Mouse (Mus musculus) embryonic facial prominence, embryonic 15.5 days (tissue): ENCODE results near the gene Tspan18. TPM values are rescaled to one million over a fixed set of nuclear protein-coding genes. Genes with fewer than 3 reads are reported as not detected.

ENCODE experiments used
- ATAC-seq: fragments of 200-750 bp; cut with Nextera tagmentation; 2 replicates; pipeline ENCODE4 v1.8.0; 2017; ENCODE audit warnings: low read depth, moderate TSS enrichment; ENCODE audit not compliant: insufficient number of reproducible peaks, low FRiP score, low TSS enrichment
- H3K27ac ChIP-seq: fragments of 300-500 bp; sonication (generic); replicated peaks from 2 replicates; pipeline ENCODE4 v1.5.1; 2015; ENCODE audit warnings: mild to moderate bottlenecking, inconsistent platforms
- H3K27me3 ChIP-seq: fragments of 300-500 bp; sonication (generic); 2 replicates; pipeline ENCODE4 v1.6.1; 2015; ENCODE audit warnings: inconsistent platforms
- H3K36me3 ChIP-seq: fragments of 300-500 bp; sonication (generic); 2 replicates; pipeline ENCODE4 v1.6.1; 2015; ENCODE audit warnings: mild to moderate bottlenecking, inconsistent platforms
- H3K4me1 ChIP-seq: fragments of 300-500 bp; sonication (generic); 2 replicates; pipeline ENCODE4 v1.6.1; 2015; ENCODE audit warnings: inconsistent platforms
- H3K4me2 ChIP-seq: fragments of 300-500 bp; sonication (generic); replicated peaks from 2 replicates; pipeline ENCODE4 v1.6.1; 2015; ENCODE audit warnings: mild to moderate bottlenecking, inconsistent platforms
- H3K4me3 ChIP-seq: fragments of 300-500 bp; sonication (generic); replicated peaks from 2 replicates; pipeline ENCODE4 v1.5.1; 2015; ENCODE audit warnings: mild to moderate bottlenecking, inconsistent platforms
- H3K9ac ChIP-seq: fragments of 300-500 bp; sonication (generic); 2 replicates; pipeline ENCODE4 v1.6.1; 2015; ENCODE audit warnings: inconsistent platforms
- H3K9me3 ChIP-seq: fragments of 300-500 bp; sonication (generic); replicated peaks from 2 replicates; pipeline ENCODE4 v1.6.1; 2016; ENCODE audit warnings: inconsistent platforms
- WGBS: fragments of 180-500 bp; shearing (Covaris S2); methylation state at CpG from one replicate; pipeline ENCODE4 v1.1.7; 2015; 5-methylcytosine and 5-hydroxymethylcytosine counted together
- polyA plus RNA-seq: library from polyadenylated mRNA; unstranded; fragments of >200 nt; fragmentation: Nextera tagmentation; extraction: Ambion mirVana; gene quantifications from 2 replicates; pipeline ENCODE4 v1.2.1, GENCODE M21; 2015

Gene Tspan18
- polyA plus RNA-seq, 1 experiment from 2014 or later, result 27.6 TPM

DNA sequence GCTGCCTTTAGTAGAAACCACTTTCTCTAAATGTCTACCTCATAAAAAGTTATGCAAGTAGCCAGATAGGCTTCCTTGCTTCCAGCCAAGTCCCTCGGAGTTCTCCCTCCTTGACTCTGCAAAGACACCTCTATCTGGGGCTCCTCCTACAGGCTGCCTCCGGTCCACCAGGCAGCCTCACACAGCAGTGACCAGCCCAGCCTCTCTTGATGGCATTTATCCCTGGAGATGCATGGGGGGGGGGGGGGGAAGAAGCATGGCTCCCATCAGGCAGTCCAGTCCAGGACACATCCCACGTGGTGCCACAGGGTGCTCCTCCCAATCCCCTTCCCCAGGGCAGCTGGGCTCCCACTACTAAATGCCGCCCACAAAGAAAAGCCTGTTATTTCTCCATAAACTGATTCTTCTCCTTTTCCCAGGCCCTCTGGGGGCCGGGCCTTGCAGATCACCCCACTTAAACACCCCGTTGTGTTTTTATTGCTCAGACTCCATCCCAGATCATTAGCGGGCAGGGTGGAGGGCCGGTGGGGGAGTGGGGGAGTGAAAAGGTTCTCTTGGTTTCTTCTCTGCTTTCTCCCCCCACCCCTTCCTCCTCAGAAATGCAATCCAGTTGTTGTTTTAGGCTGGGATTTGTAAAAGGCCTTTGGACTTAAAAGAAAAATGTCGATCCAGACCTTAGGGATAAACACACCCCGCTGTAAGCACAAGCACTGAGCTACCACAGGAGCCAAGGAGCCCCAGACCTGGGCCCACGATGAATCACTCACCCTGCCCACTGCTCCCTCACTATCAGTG is 55.9 kb downstream of the Tspan18 start:
- H3K9me3 ChIP-seq, result no peaks in the 10 kb centered on the region
- H3K36me3 ChIP-seq, result no peaks in the 10 kb centered on the region
- H3K4me3 ChIP-seq, result no peak overlapping the region
- H3K27me3 ChIP-seq, result no peaks in the 10 kb centered on the region
- no peak overlapping the region for H3K4me2 ChIP-seq
- H3K4me1 ChIP-seq, result peaks cover 60% of the 10 kb centered on the region
- no peak overlapping the region for H3K9ac ChIP-seq
- peak overlapping the region; percentile 90 for H3K27ac ChIP-seq
- WGBS, result 10% methylated on average over 11 of the region's 11 CpGs
- peak; percentile 73 for ATAC-seq

DNA sequence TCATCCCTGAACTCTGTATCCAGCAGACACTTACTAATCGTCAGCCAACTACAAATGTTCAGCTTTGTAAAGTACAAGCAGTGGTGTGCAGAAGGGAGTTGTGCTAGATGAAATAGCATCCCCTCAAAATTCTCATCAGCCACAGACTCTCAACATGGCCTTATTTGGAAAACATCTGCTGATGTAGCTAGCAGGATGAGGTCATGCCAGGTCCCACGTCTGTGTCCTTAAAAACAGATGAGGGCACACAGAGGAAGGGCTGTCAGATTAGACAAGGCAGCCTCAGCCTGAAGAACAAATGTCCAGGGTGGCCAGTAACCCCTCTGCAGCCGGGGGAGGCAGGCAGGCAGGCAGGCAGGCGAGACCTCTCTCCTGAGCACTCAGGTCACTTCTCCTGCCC is 56.8 kb downstream of the Tspan18 start:
- peaks cover 52% of the 10 kb centered on the region for H3K4me1 ChIP-seq
- no peak overlapping the region for H3K9ac ChIP-seq
- no peaks in the 10 kb centered on the region for H3K9me3 ChIP-seq
- 19% methylated on average over 4 of the region's 4 CpGs for WGBS
- H3K4me3 ChIP-seq, result no peak overlapping the region
- H3K27ac ChIP-seq, result peak overlapping the region; percentile 90
- no peaks in the 10 kb centered on the region for H3K27me3 ChIP-seq
- H3K4me2 ChIP-seq, result no peak overlapping the region
- ATAC-seq, result no peak
- H3K36me3 ChIP-seq, result no peaks in the 10 kb centered on the region

DNA sequence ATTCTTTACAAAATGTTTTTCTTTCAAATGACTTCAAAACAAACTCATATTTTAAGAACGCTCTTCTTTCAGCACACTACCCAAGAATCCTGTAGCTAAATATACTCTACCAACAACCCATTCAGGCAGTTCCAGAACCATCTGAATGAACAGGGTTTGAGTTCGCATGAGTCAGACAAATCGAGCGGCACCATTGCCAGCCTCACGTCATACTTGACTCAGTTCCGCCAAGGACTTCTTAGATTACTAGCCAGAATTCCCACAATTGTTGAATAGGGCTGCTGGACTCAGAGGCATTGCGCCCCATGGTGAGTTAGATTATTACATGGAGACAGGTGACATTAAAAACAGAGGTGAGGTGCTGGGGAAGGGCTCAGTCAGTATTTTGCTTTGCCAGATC is 58.3 kb downstream of the Tspan18 start:
- H3K27ac ChIP-seq, result no peak overlapping the region
- no peak overlapping the region for H3K4me3 ChIP-seq
- peaks cover 46% of the 10 kb centered on the region for H3K4me1 ChIP-seq
- no peaks in the 10 kb centered on the region for H3K36me3 ChIP-seq
- H3K27me3 ChIP-seq, result no peaks in the 10 kb centered on the region
- no peaks in the 10 kb centered on the region for H3K9me3 ChIP-seq
- no peak overlapping the region for H3K4me2 ChIP-seq
- WGBS, result 89% methylated on average over 7 of the region's 7 CpGs
- ATAC-seq, result no peak
- no peak overlapping the region for H3K9ac ChIP-seq

DNA sequence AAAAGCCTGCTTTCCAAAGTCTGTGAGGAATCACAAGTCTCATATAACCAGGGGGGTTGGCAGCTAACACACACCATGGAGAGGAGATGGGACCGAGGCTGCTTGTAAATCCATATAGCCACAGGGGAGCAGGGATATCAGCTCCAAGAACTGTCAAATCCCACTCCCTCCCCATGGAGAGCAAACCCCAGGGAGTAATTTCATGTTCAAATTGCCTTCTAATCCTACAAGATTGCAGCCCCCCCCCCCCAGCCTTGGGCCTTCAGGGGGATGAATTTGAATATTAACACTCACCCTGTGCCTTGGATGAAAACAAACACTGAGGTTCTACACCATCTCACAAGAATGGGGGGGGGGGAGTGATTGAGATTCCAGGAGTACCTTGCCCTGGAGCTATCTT is 60.4 kb downstream of the Tspan18 start:
- no peak for ATAC-seq
- no peaks in the 10 kb centered on the region for H3K36me3 ChIP-seq
- no peak overlapping the region for H3K27ac ChIP-seq
- H3K9me3 ChIP-seq, result no peaks in the 10 kb centered on the region
- peaks cover 40% of the 10 kb centered on the region for H3K4me1 ChIP-seq
- no peak overlapping the region for H3K9ac ChIP-seq
- no peaks in the 10 kb centered on the region for H3K27me3 ChIP-seq
- no peak overlapping the region for H3K4me2 ChIP-seq
- 26% methylated on average over 1 of the region's 1 CpGs for WGBS
- no peak overlapping the region for H3K4me3 ChIP-seq

DNA sequence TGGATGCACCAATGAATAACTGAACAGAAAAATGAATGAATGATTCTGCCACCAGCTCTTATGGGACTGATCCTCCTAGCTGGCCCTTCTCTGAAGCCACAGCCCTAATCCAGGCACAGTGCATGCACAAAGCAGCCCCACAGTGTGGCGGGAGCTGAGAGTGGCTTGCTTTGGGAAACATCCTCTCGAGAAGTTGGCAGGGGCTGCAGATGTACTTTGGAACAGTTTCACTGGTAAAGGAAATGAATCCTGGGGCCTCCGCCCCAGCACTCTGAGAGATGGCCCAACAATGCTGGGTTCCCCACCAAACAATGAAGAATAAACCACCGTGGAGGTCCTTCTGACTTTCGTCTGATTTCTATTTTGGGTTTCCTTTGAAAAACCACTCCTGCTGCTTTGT is 64.2 kb downstream of the Tspan18 start:
- Histone ChIP-seq H3K9ac (no peak overlapping the region), H3K27me3 (no peaks in the 10 kb centered on the region), H3K4me1 (peaks cover 30% of the 10 kb centered on the region), H3K4me2 (no peak overlapping the region), H3K36me3 (no peaks in the 10 kb centered on the region), H3K27ac (peak overlapping the region; percentile 65; the same call in 1 of the 2 replicates), H3K9me3 (no peaks in the 10 kb centered on the region), H3K4me3 (no peak overlapping the region)
- no peak for ATAC-seq
- WGBS, result 47% methylated on average over 5 of the region's 5 CpGs

DNA sequence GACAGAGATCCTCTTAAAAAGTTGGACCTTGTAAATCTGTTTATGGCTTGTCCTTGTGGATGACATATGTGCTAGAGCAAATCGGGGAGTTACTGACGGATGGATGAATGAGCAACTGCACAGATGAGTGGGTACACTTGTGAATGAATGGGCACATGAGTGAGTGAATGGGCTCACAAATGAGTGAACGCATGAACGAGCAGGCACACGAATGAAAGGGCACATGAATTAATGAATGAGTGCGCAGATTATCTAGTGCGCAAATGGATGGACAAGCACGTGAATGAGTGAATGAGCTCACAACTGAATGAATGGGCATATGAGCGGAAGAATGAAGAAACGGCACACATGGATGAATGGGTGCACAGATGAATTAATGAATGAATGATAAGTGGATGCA is 64.7 kb downstream of the Tspan18 start:
- Histone ChIP-seq H3K4me1 (peaks cover 30% of the 10 kb centered on the region), H3K4me3 (no peak overlapping the region), H3K27ac (no peak overlapping the region), H3K27me3 (no peaks in the 10 kb centered on the region), H3K9ac (no peak overlapping the region), H3K9me3 (no peaks in the 10 kb centered on the region), H3K4me2 (no peak overlapping the region), H3K36me3 (no peaks in the 10 kb centered on the region)
- 91% methylated on average over 10 of the region's 10 CpGs for WGBS
- no peak for ATAC-seq

DNA sequence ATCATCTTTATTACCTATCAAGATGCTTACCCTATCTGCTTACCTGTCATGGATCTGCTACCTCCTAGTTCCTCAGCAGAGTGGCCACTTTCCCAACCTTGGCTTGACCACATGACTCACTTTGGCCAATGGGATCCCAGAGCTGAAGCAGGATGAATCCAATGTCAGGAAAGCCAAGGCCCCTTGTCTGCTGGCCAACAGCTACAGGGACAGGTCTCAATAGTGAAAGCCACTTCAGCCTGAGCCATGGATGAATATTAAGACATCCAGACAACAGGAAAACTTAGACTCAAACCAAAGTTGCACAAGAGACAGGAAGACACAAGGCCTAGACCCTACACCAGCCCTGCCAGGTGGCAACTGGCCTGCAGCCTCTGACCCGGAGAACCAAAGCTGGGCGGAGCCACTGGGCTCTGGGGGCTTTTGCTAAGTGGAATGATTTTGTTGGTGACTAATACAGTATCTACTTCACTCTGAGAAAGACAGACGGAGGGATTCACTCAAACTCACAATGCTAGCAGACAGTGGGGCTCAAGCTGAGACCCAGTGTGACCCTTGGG is 65.5 kb downstream of the Tspan18 start:
- ATAC-seq, result no peak
- no peak overlapping the region for H3K4me2 ChIP-seq
- 76% methylated on average over 3 of the region's 3 CpGs for WGBS
- H3K27ac ChIP-seq, result no peak overlapping the region
- no peaks in the 10 kb centered on the region for H3K27me3 ChIP-seq
- no peaks in the 10 kb centered on the region for H3K9me3 ChIP-seq
- H3K4me1 ChIP-seq, result peaks cover 29% of the 10 kb centered on the region
- no peak overlapping the region for H3K9ac ChIP-seq
- H3K4me3 ChIP-seq, result no peak overlapping the region
- no peaks in the 10 kb centered on the region for H3K36me3 ChIP-seq

DNA sequence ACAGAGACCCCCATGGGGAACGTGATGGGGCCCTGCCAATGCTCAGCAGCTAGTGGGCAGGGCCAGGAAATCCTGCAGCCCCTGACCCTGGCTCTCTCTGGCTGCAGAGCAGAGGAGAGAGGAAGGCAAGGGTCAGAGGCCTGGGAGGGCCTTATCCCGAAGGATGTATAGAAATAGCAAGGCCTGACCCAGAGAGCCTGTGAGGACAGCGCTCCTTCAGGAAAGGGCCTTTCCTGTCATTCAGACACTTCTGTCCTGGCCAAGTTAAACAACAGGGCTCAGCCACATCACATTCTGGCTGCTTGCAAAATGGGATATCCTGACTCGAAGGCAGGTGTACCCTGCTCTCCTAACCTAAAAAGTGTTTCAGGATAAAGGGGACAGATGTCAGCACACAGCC is 66.5 kb downstream of the Tspan18 start:
- WGBS, result 46% methylated on average over 4 of the region's 4 CpGs
- no peak overlapping the region for H3K9ac ChIP-seq
- H3K27ac ChIP-seq, result no peak overlapping the region
- no peaks in the 10 kb centered on the region for H3K9me3 ChIP-seq
- no peaks in the 10 kb centered on the region for H3K27me3 ChIP-seq
- H3K4me1 ChIP-seq, result peaks cover 24% of the 10 kb centered on the region
- no peaks in the 10 kb centered on the region for H3K36me3 ChIP-seq
- ATAC-seq, result peak; percentile 17
- H3K4me2 ChIP-seq, result no peak overlapping the region
- no peak overlapping the region for H3K4me3 ChIP-seq

DNA sequence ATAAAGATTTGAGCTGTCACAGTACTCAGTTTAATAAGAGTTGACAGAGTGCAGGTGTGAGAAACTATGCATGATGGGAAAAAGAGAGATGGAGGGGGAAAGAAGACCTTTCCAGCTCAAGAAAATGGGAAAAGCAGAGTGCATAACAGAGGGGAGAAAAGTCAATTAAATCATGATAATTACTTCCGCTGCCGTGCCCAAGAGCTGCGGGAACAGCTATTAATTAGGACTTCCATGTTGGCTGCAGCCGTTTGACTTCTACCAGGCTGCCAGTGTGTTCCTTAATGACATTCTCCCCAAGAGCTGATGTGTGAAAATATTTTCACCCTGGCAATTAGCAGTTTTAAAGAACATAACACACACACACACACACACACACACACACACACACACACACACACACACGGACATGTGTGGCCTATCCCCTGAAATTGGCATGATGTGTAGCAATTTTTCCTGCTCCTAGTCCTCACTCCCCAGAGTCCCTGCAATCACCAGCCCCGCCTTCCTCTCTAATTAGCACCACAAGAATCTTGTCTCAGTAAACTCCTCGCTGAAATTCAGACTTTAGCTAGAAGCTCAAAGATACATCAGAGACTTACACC is 67.6 kb downstream of the Tspan18 start:
- WGBS, result 49% methylated on average over 7 of the region's 7 CpGs
- peaks cover 24% of the 10 kb centered on the region for H3K4me1 ChIP-seq

DNA sequence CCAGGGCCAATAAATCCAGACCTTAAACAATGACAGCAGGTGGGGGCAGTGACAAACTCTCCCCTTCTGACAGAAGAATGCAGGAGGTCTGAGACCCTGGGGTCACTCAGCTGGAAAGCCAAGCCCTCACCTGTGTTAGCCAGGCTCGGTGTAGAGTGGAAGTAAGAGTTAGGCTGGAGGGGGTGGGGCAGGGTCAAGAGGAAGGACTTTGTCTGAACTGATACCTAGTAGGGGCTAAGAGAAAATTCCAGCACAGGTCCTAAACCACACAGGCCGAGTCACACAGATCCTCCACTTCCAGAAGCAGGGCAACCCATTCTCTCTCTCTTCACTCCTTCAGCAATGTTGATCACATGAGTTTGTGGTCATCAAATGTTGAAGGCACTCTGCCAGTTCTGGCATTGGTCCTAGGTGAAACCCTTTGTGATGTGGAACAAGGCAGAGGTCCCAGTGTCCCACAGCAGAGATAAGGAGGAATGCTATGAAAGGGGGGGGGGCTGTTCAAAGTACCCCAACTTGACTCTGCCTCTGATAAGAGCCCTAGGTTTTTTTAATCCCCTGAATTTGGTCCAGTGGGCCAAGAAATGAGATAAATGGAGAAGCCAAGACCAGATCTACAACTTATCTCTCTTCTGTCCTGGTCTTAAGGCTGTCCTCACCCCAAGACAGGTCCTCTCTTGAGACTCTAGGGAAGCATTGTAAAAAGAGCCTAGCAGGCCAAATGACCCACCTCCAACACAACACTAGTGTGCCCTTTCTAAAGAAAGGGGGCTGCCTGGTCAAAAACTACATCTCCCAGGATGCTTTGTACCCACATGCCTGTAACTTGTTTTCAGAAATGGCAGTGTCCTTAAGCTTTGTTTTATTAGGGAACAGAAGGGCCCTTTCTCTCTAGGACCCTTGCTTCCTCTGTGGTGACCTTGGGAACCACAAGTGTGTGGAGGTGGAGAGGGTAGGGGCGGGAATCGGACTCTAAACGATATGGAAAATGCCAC is 71.7 kb downstream of the Tspan18 start:
- H3K9ac ChIP-seq, result no peak overlapping the region
- H3K36me3 ChIP-seq, result no peaks in the 10 kb centered on the region
- H3K27me3 ChIP-seq, result no peaks in the 10 kb centered on the region
- H3K27ac ChIP-seq, result no peak overlapping the region
- no peak for ATAC-seq
- peaks cover 20% of the 10 kb centered on the region for H3K4me1 ChIP-seq
- H3K9me3 ChIP-seq, result no peaks in the 10 kb centered on the region
- WGBS, result 68% methylated on average over 5 of the region's 5 CpGs
- H3K4me3 ChIP-seq, result no peak overlapping the region
- no peak overlapping the region for H3K4me2 ChIP-seq

More for the DNA sequence above, 67.6 kb downstream of the Tspan18 start:
- no peak for ATAC-seq
- H3K4me2 ChIP-seq, result no peak overlapping the region
- H3K27ac ChIP-seq, result no peak overlapping the region
- no peaks in the 10 kb centered on the region for H3K9me3 ChIP-seq
- H3K9ac ChIP-seq, result no peak overlapping the region
- H3K4me3 ChIP-seq, result no peak overlapping the region
- no peaks in the 10 kb centered on the region for H3K27me3 ChIP-seq
- no peaks in the 10 kb centered on the region for H3K36me3 ChIP-seq
